Mouse (Mus musculus): ENCODE results near the gene Eif3b.

Gene Eif3b

GRCm38 (mm10) chr5:140481458-140481857, 62.3 kb downstream of the Eif3b start:
- DNase-seq (ENCODE audit: low spot score in 2 of 2): no peak

DNA sequence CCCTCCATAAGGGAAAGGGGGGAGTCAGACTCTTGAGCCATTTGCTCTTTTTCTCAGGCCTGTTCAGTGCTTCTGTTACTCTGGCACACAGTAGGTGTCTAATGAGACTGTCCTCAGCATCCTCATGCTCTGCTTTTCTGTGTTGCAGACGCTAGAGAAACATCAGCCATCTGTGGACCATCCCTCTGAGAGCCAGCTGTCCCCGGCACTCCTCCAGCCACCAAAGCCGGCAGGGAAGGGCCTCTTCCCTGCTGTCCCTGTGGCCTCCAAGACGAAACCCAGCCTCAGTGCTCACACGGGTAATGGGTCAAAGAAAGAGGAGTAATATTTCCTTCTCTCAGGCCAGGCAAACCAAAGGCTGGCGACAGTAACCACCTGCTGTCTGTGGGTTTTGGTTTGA, 72.0 kb downstream of the Eif3b start:
- DNase-seq (ENCODE audit: low spot score in 2 of 2): no peak

GRCm38 (mm10) chr5:140492684-140493233, 73.6 kb downstream of the Eif3b start:
- DNase-seq (ENCODE audit: low spot score in 2 of 2): no peak
